Mouse (Mus musculus): ENCODE measurements around the gene Gosr2. TPM values are rescaled to one million over a fixed set of nuclear protein-coding genes. Genes with fewer than 3 reads are reported as not detected.

Gene Gosr2
- polyA plus RNA-seq, 1 experiment from 2014 or later = 79.2 TPM

DNA sequence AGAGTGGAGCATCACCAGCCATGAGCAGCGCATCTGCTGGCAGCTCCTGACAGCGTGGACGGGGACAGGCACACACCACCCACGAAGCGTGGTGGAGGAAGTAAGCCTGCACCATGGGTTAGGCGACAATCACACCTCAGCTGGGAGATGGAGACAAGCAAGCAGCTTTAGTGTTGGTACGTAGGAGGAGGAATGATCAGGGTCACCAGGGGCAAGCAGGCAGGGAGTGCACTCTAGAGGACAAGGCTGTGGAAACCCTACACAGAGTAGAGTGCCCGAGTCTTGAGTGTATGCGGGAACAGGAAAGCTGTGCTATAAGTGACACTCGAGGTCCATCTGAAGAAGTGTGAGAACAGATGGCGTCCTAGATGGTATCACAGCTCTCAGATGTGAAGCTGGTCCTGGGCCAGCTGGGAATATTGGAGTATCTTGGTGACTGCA lies 26.7 kb upstream of the Gosr2 start:
- Histone ChIP-seq H3K27me3 (ENCODE audit: control insufficient read depth, insufficient read depth, low read depth, low read length) (no peaks in the 10 kb centered on the region), H3K4me3 (ENCODE audit: low read length) (no peak overlapping the region), H3K9me3 (ENCODE audit: control insufficient read depth, low read length) (no peaks in the 10 kb centered on the region), H3K9ac (ENCODE audit: low read length) (no peak overlapping the region), H3K36me3 (ENCODE audit: control insufficient read depth, insufficient read depth, low read length) (no peaks in the 10 kb centered on the region), H3K4me1 (replicated peaks; ENCODE audit: control insufficient read depth, insufficient read depth, low read length) (peaks cover 9% of the 10 kb centered on the region), H3K4me2 (ENCODE audit: low read depth, low read length) (no peak overlapping the region), H3K27ac (ENCODE audit: low read length) (no peak overlapping the region)
- ATAC-seq (ENCODE audit: low read depth) = no peak
- WGBS = 45% methylated on average over 11 of the region's 11 CpGs

DNA sequence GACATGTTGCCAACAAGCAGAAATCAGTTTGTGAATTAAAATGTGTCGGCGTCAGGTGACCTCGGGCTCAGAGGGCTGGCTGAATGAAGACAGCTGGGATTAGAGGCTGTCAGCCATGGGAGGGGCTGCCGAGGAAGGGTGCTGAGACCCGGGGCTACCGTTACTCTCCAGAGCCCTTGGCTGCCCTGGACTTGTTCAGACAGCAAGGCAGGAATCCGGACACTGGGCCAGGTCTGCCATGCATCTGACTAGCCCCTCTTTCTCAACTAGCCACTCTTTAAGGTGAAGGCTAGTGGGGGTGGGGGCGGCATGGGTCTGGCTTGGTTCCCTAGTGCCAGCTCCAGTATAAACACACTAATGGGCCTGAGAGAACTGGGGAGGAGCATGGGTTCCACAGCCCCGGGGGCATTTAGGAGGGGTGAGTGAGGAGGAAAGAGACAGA lies 24.4 kb upstream of the Gosr2 start:
- no peaks in the 10 kb centered on the region for H3K36me3 ChIP-seq (ENCODE audit: control insufficient read depth, insufficient read depth, low read length)
- ATAC-seq (ENCODE audit: low read depth) = peak; percentile 82
- peak overlapping the region; percentile 48 for H3K4me2 ChIP-seq (ENCODE audit: low read depth, low read length)
- H3K9me3 ChIP-seq (ENCODE audit: control insufficient read depth, low read length) = no peaks in the 10 kb centered on the region
- WGBS = 12% methylated on average over 9 of the region's 9 CpGs
- H3K27ac ChIP-seq (ENCODE audit: low read length) = no peak overlapping the region
- no peaks in the 10 kb centered on the region for H3K27me3 ChIP-seq (ENCODE audit: control insufficient read depth, insufficient read depth, low read depth, low read length)
- peak overlapping the region; percentile 17 for H3K4me3 ChIP-seq (ENCODE audit: low read length)
- H3K4me1 ChIP-seq (replicated peaks; ENCODE audit: control insufficient read depth, insufficient read depth, low read length) = peaks cover 9% of the 10 kb centered on the region
- no peak overlapping the region for H3K9ac ChIP-seq (ENCODE audit: low read length)

DNA sequence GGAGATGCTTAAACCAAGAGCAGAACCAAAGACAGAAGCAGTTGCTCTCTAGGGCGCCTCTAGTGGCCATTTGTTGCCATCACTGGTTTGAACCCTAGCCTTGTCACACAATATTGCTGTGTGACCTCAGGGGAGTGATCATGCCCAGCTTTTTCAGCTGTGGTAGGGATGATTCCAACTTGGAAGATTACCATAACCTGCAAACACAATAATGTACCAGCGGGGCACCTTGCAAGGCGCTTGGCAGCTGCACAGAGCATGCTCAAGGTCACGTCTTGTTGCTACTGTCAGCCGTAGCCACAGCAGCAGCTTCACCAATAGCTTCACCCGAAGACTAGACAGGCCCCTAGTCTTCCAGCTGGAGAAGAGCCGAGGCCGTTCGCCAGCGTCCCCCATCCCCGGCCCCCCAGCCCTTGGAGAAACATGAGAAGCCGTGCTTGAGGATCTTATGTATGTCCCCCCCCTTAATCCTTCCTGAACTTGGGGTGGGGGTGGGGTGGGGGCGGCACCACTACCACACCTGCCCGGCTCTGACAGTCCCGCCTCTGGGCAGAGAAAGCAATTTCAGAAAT lies 23.9 kb upstream of the Gosr2 start:
- WGBS = 21% methylated on average over 15 of the region's 15 CpGs

DNA sequence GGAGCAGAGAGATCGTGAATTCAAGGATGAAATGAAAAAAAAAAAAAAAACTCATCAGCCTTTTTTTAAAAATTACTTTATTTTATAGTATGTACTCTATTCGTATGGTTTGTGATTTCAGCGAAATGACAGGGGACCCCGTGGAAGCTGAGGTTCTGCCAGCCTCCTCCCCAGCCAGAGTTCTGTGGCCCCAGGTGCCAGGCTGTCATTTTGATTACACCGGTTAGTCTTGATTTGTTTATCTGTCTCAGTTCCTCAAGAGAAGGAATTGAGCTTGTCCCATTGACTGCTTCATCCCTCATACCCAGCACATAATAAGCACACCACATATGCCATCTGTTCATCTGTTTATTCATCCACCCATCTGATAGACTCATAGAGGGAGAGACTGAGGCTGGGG lies 21.7 kb upstream of the Gosr2 start:
- Histone ChIP-seq H3K4me3 (ENCODE audit: low read length) (no peak overlapping the region), H3K27ac (ENCODE audit: low read length) (no peak overlapping the region), H3K9ac (ENCODE audit: low read length) (no peak overlapping the region), H3K4me1 (replicated peaks; ENCODE audit: control insufficient read depth, insufficient read depth, low read length) (peaks cover 9% of the 10 kb centered on the region), H3K27me3 (ENCODE audit: control insufficient read depth, insufficient read depth, low read depth, low read length) (no peaks in the 10 kb centered on the region), H3K9me3 (ENCODE audit: control insufficient read depth, low read length) (no peaks in the 10 kb centered on the region), H3K4me2 (ENCODE audit: low read depth, low read length) (no peak overlapping the region), H3K36me3 (ENCODE audit: control insufficient read depth, insufficient read depth, low read length) (no peaks in the 10 kb centered on the region)
- WGBS = 68% methylated on average over 5 of the region's 5 CpGs
- no peak for ATAC-seq (ENCODE audit: low read depth)

More for the DNA sequence above, 23.9 kb upstream of the Gosr2 start:
- Histone ChIP-seq H3K27me3 (ENCODE audit: control insufficient read depth, insufficient read depth, low read depth, low read length) (no peaks in the 10 kb centered on the region), H3K9me3 (ENCODE audit: control insufficient read depth, low read length) (no peaks in the 10 kb centered on the region), H3K36me3 (ENCODE audit: control insufficient read depth, insufficient read depth, low read length) (no peaks in the 10 kb centered on the region), H3K27ac (ENCODE audit: low read length) (no peak overlapping the region), H3K4me2 (ENCODE audit: low read depth, low read length) (peak overlapping the region; percentile 48), H3K4me1 (replicated peaks; ENCODE audit: control insufficient read depth, insufficient read depth, low read length) (peaks cover 9% of the 10 kb centered on the region), H3K9ac (ENCODE audit: low read length) (no peak overlapping the region), H3K4me3 (ENCODE audit: low read length) (peak overlapping the region; percentile 17)
- peak; percentile 80 for ATAC-seq (ENCODE audit: low read depth)

DNA sequence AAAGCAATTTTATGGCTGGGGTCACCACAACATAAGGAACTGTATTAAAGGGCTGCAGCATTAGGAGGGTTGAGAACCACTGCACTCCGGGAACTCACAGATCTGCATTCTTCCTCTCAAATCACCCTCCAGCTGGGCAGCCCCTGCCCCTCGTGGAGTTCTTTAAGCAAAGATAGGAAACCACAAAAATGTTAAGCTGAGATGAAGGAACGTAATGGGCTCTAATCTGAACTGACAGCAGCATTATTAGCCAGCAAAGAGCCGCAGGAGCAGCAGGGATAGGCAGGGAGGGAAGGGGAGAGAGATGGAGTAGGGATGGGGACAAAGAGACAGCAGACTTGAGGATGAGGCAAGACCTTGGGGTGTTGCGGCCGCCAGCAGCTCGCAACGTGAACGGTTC lies 19.3 kb upstream of the Gosr2 start:
- Histone ChIP-seq H3K4me3 (ENCODE audit: low read length) (no peak overlapping the region), H3K27ac (ENCODE audit: low read length) (no peak overlapping the region), H3K36me3 (ENCODE audit: control insufficient read depth, insufficient read depth, low read length) (no peaks in the 10 kb centered on the region), H3K4me1 (replicated peaks; ENCODE audit: control insufficient read depth, insufficient read depth, low read length) (peaks cover 6% of the 10 kb centered on the region), H3K9me3 (ENCODE audit: control insufficient read depth, low read length) (no peaks in the 10 kb centered on the region), H3K4me2 (ENCODE audit: low read depth, low read length) (no peak overlapping the region), H3K27me3 (ENCODE audit: control insufficient read depth, insufficient read depth, low read depth, low read length) (no peaks in the 10 kb centered on the region), H3K9ac (ENCODE audit: low read length) (no peak overlapping the region)
- WGBS = 43% methylated on average over 9 of the region's 9 CpGs
- ATAC-seq (ENCODE audit: low read depth) = no peak

DNA sequence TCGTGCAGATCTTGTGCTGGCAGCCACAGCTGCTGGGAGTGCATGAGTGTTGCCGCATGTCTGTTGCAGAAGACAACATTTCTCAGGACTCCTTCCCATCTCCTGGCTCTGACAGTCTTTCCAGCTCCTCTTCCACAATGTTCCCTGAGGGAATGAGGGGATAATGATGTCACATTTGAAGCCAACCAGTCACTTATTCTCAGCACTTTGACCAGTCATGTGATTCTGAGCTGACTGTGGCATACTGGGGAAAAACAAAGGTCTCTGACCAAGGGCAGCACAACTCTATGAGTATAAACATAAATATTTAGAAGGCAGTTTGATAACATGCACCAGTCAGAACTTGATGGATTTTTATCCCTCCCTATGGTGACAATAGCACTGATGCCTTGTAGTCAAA lies 16.4 kb upstream of the Gosr2 start:
- H3K27me3 ChIP-seq (ENCODE audit: control insufficient read depth, insufficient read depth, low read depth, low read length) = no peaks in the 10 kb centered on the region
- H3K9ac ChIP-seq (ENCODE audit: low read length) = no peak overlapping the region
- H3K4me1 ChIP-seq (replicated peaks; ENCODE audit: control insufficient read depth, insufficient read depth, low read length) = no peaks in the 10 kb centered on the region
- no peaks in the 10 kb centered on the region for H3K36me3 ChIP-seq (ENCODE audit: control insufficient read depth, insufficient read depth, low read length)
- H3K9me3 ChIP-seq (ENCODE audit: control insufficient read depth, low read length) = no peaks in the 10 kb centered on the region
- no peak overlapping the region for H3K4me3 ChIP-seq (ENCODE audit: low read length)
- 65% methylated on average over 2 of the region's 2 CpGs for WGBS
- no peak overlapping the region for H3K27ac ChIP-seq (ENCODE audit: low read length)
- no peak for ATAC-seq (ENCODE audit: low read depth)
- H3K4me2 ChIP-seq (ENCODE audit: low read depth, low read length) = no peak overlapping the region

DNA sequence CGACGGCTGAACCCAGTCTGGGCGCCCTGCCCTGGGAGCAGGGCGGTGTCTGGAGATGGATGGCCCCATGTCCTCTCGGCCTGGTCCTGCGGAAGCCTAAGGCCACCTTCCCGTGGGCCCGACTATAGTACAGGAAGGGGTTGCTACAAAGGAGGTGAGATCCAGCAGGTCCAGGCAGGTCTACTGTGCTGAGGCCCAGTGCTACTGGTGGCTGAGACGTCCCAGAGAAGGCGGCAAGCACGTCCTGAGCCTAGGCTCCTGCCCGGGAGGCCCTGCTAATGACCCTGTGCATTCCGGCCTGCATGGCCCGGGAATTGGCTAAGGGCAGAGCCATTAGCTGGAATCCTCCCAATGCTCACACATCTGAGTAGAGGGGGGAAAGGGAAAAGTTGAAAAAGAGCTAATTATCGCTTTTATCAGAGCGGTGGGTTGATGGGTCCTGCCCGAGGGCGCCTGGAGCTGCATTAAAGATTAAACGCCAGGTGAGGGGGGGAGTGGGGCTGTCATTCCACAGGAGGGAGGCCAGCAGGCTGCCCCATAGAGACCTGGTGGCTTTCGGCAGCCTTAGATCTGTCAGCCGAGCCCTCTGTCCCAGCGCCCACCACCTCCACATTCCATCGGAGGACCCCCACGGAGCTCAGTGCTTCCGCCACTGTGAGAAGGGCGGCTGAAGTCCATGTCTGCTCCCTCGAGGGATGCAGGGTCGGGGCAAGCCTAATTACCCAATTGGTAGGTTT lies 14.3 kb upstream of the Gosr2 start:
- H3K9me3 ChIP-seq (ENCODE audit: control insufficient read depth, low read length) = no peaks in the 10 kb centered on the region
- peak; percentile 57; the same call in 1 of the 2 replicates for ATAC-seq (ENCODE audit: low read depth)
- H3K4me3 ChIP-seq (ENCODE audit: low read length) = no peak overlapping the region
- no peak overlapping the region for H3K27ac ChIP-seq (ENCODE audit: low read length)
- no peak overlapping the region for H3K9ac ChIP-seq (ENCODE audit: low read length)
- WGBS = 44% methylated on average over 28 of the region's 28 CpGs
- H3K36me3 ChIP-seq (ENCODE audit: control insufficient read depth, insufficient read depth, low read length) = no peaks in the 10 kb centered on the region
- H3K4me2 ChIP-seq (ENCODE audit: low read depth, low read length) = no peak overlapping the region
- no peaks in the 10 kb centered on the region for H3K27me3 ChIP-seq (ENCODE audit: control insufficient read depth, insufficient read depth, low read depth, low read length)
- no peaks in the 10 kb centered on the region for H3K4me1 ChIP-seq (replicated peaks; ENCODE audit: control insufficient read depth, insufficient read depth, low read length)

DNA sequence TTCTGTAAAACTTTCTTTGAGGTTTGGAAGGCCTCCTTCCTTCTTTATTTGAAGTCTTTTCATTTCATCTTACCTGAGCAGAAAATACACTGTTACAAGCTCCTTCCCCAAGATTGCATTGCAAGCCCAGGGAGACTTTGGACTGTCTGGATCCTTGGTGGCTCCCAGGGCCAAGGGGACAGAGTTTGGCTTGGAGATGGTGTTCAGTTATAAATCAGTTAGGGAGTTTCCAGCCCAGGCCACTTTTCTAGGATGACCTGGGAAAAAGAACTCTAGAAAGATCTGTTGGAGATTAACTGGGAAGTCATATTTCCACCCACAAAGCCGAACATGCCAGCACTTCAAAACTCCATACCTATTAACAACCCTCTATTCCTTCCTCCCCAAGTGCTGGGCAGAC lies 12.3 kb upstream of the Gosr2 start:
- no peaks in the 10 kb centered on the region for H3K36me3 ChIP-seq (ENCODE audit: control insufficient read depth, insufficient read depth, low read length)
- no peak overlapping the region for H3K27ac ChIP-seq (ENCODE audit: low read length)
- no peaks in the 10 kb centered on the region for H3K9me3 ChIP-seq (ENCODE audit: control insufficient read depth, low read length)
- WGBS = 78% methylated on average over 1 of the region's 1 CpGs
- no peaks in the 10 kb centered on the region for H3K27me3 ChIP-seq (ENCODE audit: control insufficient read depth, insufficient read depth, low read depth, low read length)
- H3K9ac ChIP-seq (ENCODE audit: low read length) = no peak overlapping the region
- no peak for ATAC-seq (ENCODE audit: low read depth)
- H3K4me2 ChIP-seq (ENCODE audit: low read depth, low read length) = no peak overlapping the region
- H3K4me1 ChIP-seq (replicated peaks; ENCODE audit: control insufficient read depth, insufficient read depth, low read length) = no peaks in the 10 kb centered on the region
- H3K4me3 ChIP-seq (ENCODE audit: low read length) = no peak overlapping the region

DNA sequence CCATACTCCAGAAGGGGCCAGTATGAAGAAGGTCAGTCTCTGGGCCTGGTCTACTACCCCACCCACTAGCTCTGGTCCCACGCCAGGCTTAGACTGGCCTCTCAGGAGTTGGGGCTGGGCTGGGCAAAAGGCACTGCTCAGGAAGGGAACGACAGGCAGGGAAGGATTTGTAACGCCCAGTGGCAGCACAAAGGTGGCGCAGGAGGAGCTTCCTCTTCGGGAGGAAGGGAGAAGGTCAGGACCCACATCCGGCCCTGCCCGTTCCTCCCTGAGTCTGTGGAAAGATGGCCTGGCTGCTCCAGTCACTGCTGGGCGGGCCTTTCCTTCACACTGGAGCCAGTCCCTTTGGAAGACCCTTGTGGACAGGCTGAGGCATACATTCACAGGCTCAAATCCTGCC lies 9.3 kb upstream of the Gosr2 start:
- no peak overlapping the region for H3K4me3 ChIP-seq (ENCODE audit: low read length)
- H3K27me3 ChIP-seq (ENCODE audit: control insufficient read depth, insufficient read depth, low read depth, low read length) = no peaks in the 10 kb centered on the region
- no peaks in the 10 kb centered on the region for H3K9me3 ChIP-seq (ENCODE audit: control insufficient read depth, low read length)
- H3K4me2 ChIP-seq (ENCODE audit: low read depth, low read length) = no peak overlapping the region
- no peaks in the 10 kb centered on the region for H3K4me1 ChIP-seq (replicated peaks; ENCODE audit: control insufficient read depth, insufficient read depth, low read length)
- 44% methylated on average over 8 of the region's 8 CpGs for WGBS
- no peak overlapping the region; the same call in 1 of the 2 replicates for H3K27ac ChIP-seq (ENCODE audit: low read length)
- H3K9ac ChIP-seq (ENCODE audit: low read length) = no peak overlapping the region
- no peaks in the 10 kb centered on the region; the same call in 1 of the 2 replicates for H3K36me3 ChIP-seq (ENCODE audit: control insufficient read depth, insufficient read depth, low read length)
- ATAC-seq (ENCODE audit: low read depth) = peak; percentile 73

All from lung, embryonic 16.5 days (tissue).